Mouse (Mus musculus): ENCODE data around the gene Rere.

DNA sequence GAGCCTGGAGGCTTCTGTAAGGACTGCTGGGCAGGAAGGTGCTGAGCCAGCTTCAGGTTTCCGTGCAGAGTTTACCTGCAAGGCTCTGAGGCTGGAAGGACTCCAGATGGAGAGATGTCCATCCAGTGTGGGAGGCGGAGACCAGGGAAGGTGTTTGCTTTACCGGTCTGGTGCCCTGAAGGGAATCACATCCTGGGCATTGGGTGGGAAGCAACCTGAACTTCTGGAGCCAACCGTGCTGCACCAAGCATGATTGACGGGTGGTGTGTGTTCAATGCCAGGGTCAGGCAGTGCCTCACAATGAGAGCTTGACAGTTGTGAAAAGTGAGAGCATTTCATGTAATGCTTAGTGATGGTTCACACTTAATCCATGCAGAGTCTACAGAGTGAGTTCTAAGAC, 32.5 kb upstream of the Rere start:
- no peak for TF ChIP-seq CTCF (conservative IDR thresholded peaks at IDR 0.05 in 1 of 2, IDR thresholded peaks at IDR 0.05 in 1 of 2; ENCODE audit: low read depth in 2 of 2, low read length in 2 of 2)
- TF ChIP-seq USF2 (conservative IDR thresholded peaks at IDR 0.05; ENCODE audit: low read depth, low read length): no peak
- TF ChIP-seq MEF2A (IDR thresholded peaks at IDR 0.05; ENCODE audit: borderline replicate concordance, low read depth, low read length): no peak
- no peak for TF ChIP-seq BHLHE40 (IDR thresholded peaks at IDR 0.05; ENCODE audit: low read depth, low read length)
- TF ChIP-seq NRF1 (IDR thresholded peaks at IDR 0.05; ENCODE audit: low read depth, low read length): no peak
- TF ChIP-seq ZC3H11A (IDR thresholded peaks at IDR 0.05; ENCODE audit: low read depth, low read length): no peak
- no peak for TF ChIP-seq CHD2 (IDR thresholded peaks at IDR 0.05; ENCODE audit: low read length)
- TF ChIP-seq POLR2A (IDR thresholded peaks at IDR 0.05; ENCODE audit: low read depth, low read length): no peak
- no peak for TF ChIP-seq KAT2A (IDR thresholded peaks at IDR 0.05; ENCODE audit: insufficient replicate concordance, low read length)

Measured in CH12.LX (cell line).